Mouse (Mus musculus) midbrain, embryonic 15.5 days (tissue): ENCODE data around the gene Npb. TPM values are rescaled to one million over a fixed set of nuclear protein-coding genes. Genes with fewer than 3 reads are reported as not detected.

Source experiments
- ATAC-seq: fragments of 200-750 bp; cut with Nextera tagmentation; replicated peaks from 2 replicates; pipeline ENCODE4 v1.8.0; 2017; ENCODE audit warnings: moderate TSS enrichment
- H3K27ac ChIP-seq: fragments of 300-500 bp; sonication (generic); 2 replicates; pipeline ENCODE4 v1.5.1; 2015; ENCODE audit warnings: mild to moderate bottlenecking, inconsistent platforms
- H3K27me3 ChIP-seq: fragments of 300-500 bp; sonication (generic); replicated peaks from 2 replicates; pipeline ENCODE4 v1.6.1; 2015; ENCODE audit warnings: inconsistent platforms
- H3K36me3 ChIP-seq: fragments of 300-500 bp; sonication (generic); replicated peaks from 2 replicates; pipeline ENCODE4 v1.6.1; 2015; ENCODE audit warnings: inconsistent platforms
- H3K4me1 ChIP-seq: fragments of 300-500 bp; sonication (generic); 2 replicates; pipeline ENCODE4 v1.6.1; 2015; ENCODE audit warnings: inconsistent platforms
- H3K4me2 ChIP-seq: fragments of 300-500 bp; sonication (generic); 2 replicates; pipeline ENCODE4 v1.6.1; 2015; ENCODE audit warnings: inconsistent platforms, mild to moderate bottlenecking, moderate library complexity
- H3K4me3 ChIP-seq: fragments of 300-500 bp; sonication (generic); 2 replicates; pipeline ENCODE4 v1.5.1; 2015; ENCODE audit warnings: mild to moderate bottlenecking, inconsistent platforms
- H3K9ac ChIP-seq: fragments of 300-500 bp; sonication (generic); 2 replicates; pipeline ENCODE4 v1.6.1; 2015; ENCODE audit warnings: mild to moderate bottlenecking, inconsistent platforms
- H3K9me3 ChIP-seq: fragments of 300-500 bp; sonication (generic); 2 replicates; pipeline ENCODE4 v1.6.1; 2016; ENCODE audit warnings: inconsistent platforms
- WGBS: fragments of 180-500 bp; shearing (Covaris S2); methylation state at CpG from one replicate; pipeline ENCODE4 v1.1.7; 2015; ENCODE audit warnings: mixed read lengths; 5-methylcytosine and 5-hydroxymethylcytosine counted together
- polyA plus RNA-seq: library from polyadenylated mRNA; unstranded; fragments of >200 nt; fragmentation: Nextera tagmentation; extraction: Ambion mirVana; gene quantifications from 2 replicates; pipeline ENCODE4 v1.2.1, GENCODE M21; 2015

Npb gene
- polyA plus RNA-seq, 1 experiment from 2014 or later, result 0.59 TPM

DNA sequence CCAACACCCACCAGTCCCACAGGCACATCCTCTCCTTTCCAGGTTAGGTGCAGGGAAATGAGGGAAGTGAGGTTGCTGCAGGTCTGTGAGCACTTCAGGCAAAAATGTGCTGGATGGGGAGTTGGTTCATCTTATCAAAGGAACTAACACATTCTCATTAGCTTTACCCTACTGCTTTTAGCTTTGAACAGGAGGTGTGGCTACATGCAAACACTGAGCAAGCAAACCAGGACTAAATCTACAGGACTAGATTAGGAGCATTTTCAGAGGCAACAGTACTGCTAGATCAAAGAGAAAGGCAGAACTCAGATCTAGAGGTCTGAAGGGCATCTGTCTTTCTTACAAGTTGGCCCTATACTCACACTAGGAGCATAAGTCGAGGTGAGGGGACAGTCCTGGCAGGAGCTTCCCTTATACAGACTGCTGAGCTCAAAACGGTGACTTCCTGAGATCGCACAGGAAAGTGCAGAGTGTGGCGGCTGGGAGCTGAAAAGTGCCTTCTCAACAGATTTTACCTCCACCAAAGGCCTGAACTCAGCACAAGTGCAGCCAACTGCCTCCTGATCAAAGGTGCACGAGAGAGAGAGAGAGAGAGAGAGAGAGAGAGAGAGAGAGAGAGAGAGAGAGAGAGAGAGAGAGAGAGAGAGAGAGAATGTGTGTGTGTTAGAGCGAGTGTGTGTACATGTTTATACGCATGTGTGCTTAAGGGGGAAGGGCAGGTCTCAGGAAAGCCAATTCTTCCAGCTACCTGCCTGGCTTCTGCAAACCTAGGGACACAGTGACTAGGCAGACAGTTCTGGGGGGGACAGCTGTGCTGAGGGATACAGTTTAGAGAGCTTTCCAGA lies 22.8 kb downstream of the Npb start:
- WGBS, result 33% methylated on average over 7 of the region's 7 CpGs
- Histone ChIP-seq H3K27ac (no peak overlapping the region), H3K4me1 (peaks cover 37% of the 10 kb centered on the region), H3K4me3 (no peak overlapping the region), H3K9ac (no peak overlapping the region), H3K27me3 (no peaks in the 10 kb centered on the region), H3K9me3 (no peaks in the 10 kb centered on the region), H3K36me3 (peaks cover 10% of the 10 kb centered on the region; the same call in 1 of the 2 replicates), H3K4me2 (peak overlapping the region; percentile 97; the same call in 1 of the 2 replicates)
- no peak for ATAC-seq

DNA sequence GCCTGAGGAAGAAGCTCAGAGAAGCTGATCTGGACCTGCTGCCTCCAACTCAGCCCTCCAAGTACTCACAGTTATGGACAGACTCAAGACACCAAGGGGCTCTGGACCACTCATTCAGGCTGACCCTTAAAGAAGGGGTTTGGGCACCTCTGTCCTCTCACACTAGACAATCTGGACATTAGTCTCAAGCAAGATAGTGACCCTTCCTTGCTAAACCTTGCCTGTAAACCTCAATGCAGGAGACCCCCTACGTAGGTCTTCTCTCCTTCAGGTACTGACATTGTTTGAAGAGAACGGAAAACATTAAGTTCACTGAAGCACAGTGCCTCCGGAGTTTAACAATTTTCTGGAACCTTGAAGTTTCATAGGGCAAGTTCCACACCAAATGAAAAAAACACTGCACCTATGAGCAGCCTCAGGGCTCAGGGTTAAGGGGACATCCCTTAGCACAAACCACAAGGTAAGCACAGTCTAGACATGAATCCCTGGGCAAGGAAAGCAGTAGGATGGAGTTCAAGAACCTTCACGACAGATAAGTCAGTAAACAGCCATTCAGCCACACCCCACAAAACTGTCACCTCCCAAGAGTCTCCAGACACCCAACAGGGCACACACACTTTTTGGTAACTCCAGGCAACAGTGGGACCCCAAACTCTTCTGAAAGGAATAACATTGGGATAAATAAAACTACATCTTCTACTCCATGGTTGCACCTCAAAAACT lies 23.6 kb downstream of the Npb start:
- WGBS, result 70% methylated on average over 4 of the region's 4 CpGs
- peaks cover 37% of the 10 kb centered on the region for H3K4me1 ChIP-seq
- H3K36me3 ChIP-seq, result peaks cover 10% of the 10 kb centered on the region; the same call in 1 of the 2 replicates
- H3K27ac ChIP-seq, result peak overlapping the region; percentile 84; the same call in 1 of the 2 replicates
- H3K9me3 ChIP-seq, result no peaks in the 10 kb centered on the region
- no peak for ATAC-seq
- peak overlapping the region; percentile 97 for H3K4me2 ChIP-seq
- peak overlapping the region; percentile 62 for H3K9ac ChIP-seq
- H3K27me3 ChIP-seq, result no peaks in the 10 kb centered on the region
- peak overlapping the region; percentile 65 for H3K4me3 ChIP-seq

DNA sequence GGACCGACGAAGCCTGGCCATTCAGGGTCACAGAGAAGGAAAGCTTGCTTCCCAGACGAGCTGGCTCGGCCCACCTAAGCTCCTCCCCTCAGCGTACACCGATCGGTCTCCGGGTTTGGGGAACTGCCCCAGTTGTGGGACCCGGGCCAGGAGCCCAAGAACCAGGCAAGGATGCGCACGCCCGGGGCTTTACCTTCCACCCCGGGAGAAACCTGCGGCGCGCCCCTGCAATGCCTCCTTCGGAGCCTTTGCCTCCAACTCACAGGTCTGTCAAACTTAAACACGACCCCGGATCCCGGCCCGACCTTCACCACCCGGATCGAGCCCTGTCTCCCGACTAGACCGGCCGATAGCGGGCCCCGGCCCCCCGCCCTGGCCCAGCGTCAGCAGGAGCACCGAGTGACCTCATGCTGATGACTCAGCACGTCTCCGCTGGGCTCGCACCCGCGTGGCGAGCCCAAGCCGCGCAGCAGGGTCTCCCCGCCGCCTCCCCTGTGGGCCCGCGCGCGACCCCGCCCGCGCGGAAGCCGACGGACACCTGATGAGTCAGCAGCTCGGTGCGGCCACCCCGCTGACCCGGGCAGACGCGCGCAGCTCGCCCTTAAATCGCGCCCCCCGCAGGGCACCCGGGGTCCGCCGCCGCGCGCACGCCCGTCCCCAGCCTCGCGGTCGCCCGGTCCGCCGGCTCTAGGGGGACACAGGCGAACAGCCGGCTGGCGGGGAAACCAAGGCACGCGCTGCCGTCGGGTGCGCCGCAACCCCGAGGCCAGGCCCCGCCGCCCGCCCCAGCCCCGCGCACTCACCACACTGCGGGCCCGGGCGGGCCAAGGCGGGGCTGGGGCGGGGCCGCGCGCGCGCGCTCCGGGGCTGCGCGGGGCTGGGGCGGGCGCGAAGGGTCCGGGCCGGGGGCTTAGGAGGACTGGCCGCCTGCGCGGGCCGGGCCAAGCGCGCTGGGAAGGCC lies 24.6 kb downstream of the Npb start:
- H3K4me2 ChIP-seq, result peak overlapping the region; percentile 97
- WGBS, result under 1% methylated on average over 111 of the region's 116 CpGs
- H3K36me3 ChIP-seq, result peaks cover 6% of the 10 kb centered on the region; the same call in 1 of the 2 replicates
- peak overlapping the region; percentile 62 for H3K9ac ChIP-seq
- peak overlapping the region; percentile 65 for H3K4me3 ChIP-seq
- ATAC-seq, result peak; percentile 81
- peaks cover 37% of the 10 kb centered on the region for H3K4me1 ChIP-seq
- H3K27me3 ChIP-seq, result no peaks in the 10 kb centered on the region
- peak overlapping the region; percentile 84 for H3K27ac ChIP-seq
- no peaks in the 10 kb centered on the region for H3K9me3 ChIP-seq

DNA sequence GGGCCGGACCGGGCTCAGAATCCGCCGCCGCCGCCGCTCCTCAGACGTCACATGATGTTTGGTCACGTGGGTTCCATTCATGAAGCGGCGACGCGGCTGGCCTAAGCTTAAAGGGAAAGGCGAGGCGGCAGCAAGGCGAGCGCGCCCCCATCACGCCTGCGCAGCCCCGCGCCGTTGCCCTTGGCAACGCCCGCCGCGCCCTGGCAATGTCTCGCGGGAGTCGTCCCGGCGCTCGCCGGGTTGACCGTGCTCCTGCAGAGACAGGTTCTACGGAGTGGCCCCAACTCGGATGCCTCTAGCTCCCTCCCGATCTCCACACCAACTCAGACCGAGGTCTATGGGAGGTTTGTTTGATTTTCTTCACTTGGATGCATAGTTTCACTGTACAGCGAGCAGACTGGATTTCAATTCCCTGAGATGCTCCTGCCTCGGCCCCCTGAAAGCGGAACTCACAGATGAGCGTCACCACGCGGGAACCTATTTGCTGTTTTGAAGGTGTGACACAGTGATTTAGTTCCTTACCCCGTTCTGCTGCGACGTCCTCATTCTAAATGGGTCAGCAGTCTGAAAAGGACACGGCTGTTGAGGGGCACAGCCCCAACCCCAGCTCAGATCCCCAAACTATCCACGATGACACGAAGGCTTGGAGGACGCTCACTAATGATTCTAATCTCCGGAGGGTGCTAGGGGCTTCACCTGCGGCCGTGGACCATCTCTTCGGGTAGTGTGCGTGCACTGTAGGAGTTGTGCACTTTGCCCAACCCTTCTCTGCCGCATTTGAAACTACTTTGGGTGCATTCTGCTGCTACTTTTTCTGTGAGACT lies 25.5 kb downstream of the Npb start, which contains the start of gene Mafg:
Gene Mafg, minus strand, starts transcription at position 81 of the 824 bp plus-strand sequence.
- peak within 1 kb of the TSS; percentile 97 for H3K4me2 ChIP-seq

DNA sequence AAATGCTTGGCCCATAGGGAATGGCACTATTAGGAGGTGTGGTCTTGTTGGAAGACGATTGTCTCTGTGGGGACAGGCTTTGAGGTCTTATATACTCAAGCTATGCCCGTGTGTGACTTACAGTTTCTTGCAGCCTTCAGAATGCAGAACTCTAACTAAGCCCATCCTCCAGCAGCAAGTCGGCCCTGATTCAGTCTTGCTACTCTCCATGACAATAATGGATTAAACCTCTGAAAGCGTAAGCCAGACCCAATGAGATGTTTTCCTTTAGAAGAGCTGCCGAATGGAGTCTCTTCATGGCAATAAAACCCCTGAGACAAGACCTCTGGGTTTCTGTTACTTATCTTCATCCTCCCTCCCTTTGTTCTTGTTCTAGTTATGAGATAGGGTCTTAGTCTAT lies 26.5 kb downstream of the Npb start:
- Histone ChIP-seq H3K4me3 (no peak overlapping the region), H3K27me3 (no peaks in the 10 kb centered on the region), H3K27ac (no peak overlapping the region), H3K4me1 (peaks cover 31% of the 10 kb centered on the region), H3K9ac (no peak overlapping the region), H3K4me2 (no peak overlapping the region), H3K36me3 (no peaks in the 10 kb centered on the region), H3K9me3 (no peaks in the 10 kb centered on the region)
- WGBS, result 67% methylated on average over 5 of the region's 5 CpGs
- no peak for ATAC-seq

More for the DNA sequence above, 25.5 kb downstream of the Npb start, which contains the start of gene Mafg:
- peaks cover 37% of the 10 kb centered on the region for H3K4me1 ChIP-seq
- peaks cover 6% of the 10 kb centered on the region; the same call in 1 of the 2 replicates for H3K36me3 ChIP-seq
- peak within 1 kb of the TSS; percentile 84 for H3K27ac ChIP-seq
- H3K4me3 ChIP-seq, result peak within 1 kb of the TSS; percentile 65
- 9% methylated on average over 58 of the region's 58 CpGs for WGBS
- no peaks in the 10 kb centered on the region for H3K27me3 ChIP-seq
- H3K9ac ChIP-seq, result peak within 1 kb of the TSS; percentile 62
- ATAC-seq, result peak; percentile 89
- no peaks in the 10 kb centered on the region for H3K9me3 ChIP-seq

DNA sequence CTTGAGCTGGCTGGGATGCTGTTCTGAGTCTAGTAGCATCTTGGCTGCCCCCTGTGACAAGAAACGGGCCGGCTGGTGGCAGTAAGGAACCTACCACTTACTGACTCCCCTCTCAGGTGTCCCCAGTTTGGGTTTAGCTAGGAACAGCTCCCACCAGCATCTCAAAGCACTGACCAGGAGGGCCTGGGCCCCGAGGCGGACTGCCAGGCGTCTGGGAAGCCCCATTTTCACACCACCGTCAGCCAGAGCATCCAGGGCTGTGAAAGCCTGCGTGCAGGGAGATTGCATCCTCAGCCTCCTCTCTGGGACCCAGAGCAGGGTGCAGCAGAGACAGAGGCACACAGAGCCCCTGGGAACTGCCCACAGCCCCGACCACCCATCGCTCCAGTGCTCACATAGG lies 33.0 kb downstream of the Npb start:
- no peak for ATAC-seq
- 66% methylated on average over 9 of the region's 9 CpGs for WGBS
- Histone ChIP-seq H3K9ac (no peak overlapping the region), H3K27me3 (no peaks in the 10 kb centered on the region), H3K36me3 (no peaks in the 10 kb centered on the region), H3K4me1 (peaks cover 14% of the 10 kb centered on the region), H3K9me3 (no peaks in the 10 kb centered on the region), H3K27ac (no peak overlapping the region), H3K4me2 (no peak overlapping the region), H3K4me3 (no peak overlapping the region)

DNA sequence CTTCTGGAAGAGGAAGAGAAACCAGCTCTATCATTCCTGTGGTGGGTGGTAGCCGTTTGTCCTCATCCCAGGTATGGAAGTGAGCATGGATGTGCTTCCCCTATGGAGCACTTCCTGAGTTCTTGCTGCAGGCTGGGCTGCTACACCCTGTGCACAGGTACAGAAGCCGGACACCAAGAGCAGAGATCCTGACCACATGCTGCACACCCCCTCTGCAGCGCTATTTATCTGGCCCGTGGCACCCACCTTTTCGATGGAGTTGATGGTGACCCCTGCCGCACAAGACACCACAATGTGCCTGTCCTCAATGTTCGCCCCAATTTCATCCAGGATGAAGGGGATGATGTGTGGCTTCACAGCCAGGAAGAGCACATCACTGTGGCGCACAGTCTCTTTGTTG lies 33.6 kb downstream of the Npb start:
- 91% methylated on average over 8 of the region's 8 CpGs for WGBS
- Histone ChIP-seq H3K4me2 (no peak overlapping the region), H3K9me3 (no peaks in the 10 kb centered on the region), H3K36me3 (no peaks in the 10 kb centered on the region), H3K4me1 (peaks cover 14% of the 10 kb centered on the region), H3K27me3 (peaks cover 3% of the 10 kb centered on the region; the same call in 1 of the 2 replicates), H3K4me3 (no peak overlapping the region), H3K27ac (no peak overlapping the region), H3K9ac (no peak overlapping the region)
- no peak for ATAC-seq

DNA sequence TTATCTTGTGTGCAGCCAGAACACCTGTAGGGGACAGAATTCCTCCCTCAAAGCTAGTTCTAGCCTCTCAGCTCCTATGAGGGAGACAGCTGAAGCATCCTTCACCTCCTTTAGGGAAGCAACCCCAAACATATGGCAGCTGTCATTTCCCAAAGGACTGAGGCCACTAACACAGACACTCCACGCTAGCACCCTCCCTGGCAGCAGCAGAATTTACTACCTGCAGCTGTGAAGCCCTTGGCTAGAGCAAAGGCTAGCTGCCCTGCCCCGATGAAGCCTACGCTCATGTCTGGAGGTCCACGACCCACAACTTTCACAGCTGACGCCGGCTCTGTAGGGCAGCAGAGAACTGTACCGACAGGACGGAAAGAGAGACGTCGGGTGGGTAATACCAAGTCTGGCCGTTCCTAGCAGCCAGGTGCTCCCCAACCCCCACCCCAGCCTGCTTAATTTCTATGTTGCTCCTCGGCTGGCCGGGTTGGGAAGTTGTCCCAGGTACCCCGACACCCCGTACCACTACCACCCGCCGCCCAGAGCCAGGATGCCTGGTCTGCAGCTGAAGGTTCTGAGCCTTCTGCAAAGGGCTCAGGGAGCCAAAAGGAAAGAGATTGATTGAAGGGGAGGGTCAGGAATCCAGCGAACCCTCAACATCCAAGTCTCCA lies 34.8 kb downstream of the Npb start:
- Histone ChIP-seq H3K27ac (peak overlapping the region; percentile 51; the same call in 1 of the 2 replicates), H3K4me3 (peak overlapping the region; percentile 46), H3K36me3 (no peaks in the 10 kb centered on the region), H3K4me1 (peaks cover 18% of the 10 kb centered on the region), H3K9ac (peak overlapping the region; percentile 54), H3K4me2 (peak overlapping the region; percentile 84), H3K27me3 (peaks cover 10% of the 10 kb centered on the region; the same call in 1 of the 2 replicates), H3K9me3 (no peaks in the 10 kb centered on the region)
- 2% methylated on average over 18 of the region's 18 CpGs for WGBS
- peak; percentile 72 for ATAC-seq

DNA sequence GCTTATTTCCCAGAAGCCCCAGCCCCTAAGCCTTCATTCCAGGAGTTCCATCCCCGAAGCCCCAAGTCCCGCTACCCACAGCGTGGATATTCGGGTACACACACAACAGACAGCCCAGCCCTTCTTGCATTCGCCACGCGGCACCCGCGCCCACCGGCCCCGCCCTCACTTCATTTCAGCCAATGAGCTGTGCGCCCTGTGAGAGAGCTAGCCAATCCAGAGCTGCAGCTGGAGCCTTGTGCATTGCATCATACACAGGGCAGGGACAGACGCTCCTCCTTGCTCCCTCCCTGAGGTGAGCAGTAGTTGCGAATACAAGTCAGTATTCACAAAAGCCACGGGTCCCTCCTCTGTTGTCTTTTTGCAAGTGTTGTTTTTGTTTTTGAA lies 35.3 kb downstream of the Npb start, which contains the start of gene Pycr1:
Gene Pycr1, minus strand, starts transcription at position 169 of the 387 bp plus-strand sequence.
- WGBS, result 0% methylated on average over 15 of the region's 15 CpGs
- peak within 1 kb of the TSS; percentile 51; the same call in 1 of the 2 replicates for H3K27ac ChIP-seq
- ATAC-seq, result peak; percentile 99

DNA sequence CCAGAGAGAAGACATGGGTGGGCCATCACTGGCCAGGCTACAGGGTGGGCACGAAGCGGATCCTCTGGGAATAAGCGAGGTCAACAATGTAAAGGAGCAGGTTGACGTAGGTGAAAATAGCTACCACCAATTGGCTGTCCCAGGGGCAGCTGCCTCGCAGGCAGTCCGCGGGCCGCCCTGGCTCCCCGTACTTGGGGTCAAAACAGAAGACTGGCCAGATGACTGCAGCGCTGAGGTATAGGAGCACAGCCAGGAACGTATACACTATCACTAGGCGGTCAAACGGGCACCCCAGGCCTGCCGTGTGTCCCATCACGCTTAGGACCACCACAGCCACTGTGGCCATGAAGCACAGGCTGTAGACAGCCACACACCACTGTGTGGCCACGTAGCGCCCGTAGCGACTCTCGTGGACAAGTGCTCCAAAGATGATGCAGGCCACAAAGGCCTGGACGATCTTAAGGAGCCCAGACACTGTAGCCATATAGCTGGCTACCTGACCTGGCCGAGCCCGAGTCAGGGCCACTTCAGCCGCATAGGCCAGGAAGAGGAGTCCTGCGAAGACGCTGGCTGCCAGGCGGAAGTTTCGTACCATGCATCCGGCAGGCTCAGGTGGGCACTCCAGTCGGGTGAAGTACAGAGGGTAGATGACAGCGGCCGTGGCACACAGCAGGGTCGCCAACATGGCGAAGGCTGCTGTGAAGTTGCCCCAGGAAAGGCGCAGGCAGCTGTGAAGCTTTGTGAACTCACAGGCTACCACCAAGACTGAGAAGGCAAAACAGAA lies 39.0 kb downstream of the Npb start:
- Histone ChIP-seq H3K36me3 (no peaks in the 10 kb centered on the region), H3K4me1 (peaks cover 21% of the 10 kb centered on the region), H3K4me3 (no peak overlapping the region), H3K4me2 (0 out of 2 replicates have a peak overlapping the region, but pooled peaks have one; percentile 50), H3K9ac (no peak overlapping the region), H3K27ac (no peak overlapping the region), H3K27me3 (peaks cover 10% of the 10 kb centered on the region; the same call in 1 of the 2 replicates), H3K9me3 (no peaks in the 10 kb centered on the region)
- ATAC-seq, result no peak
- WGBS, result 82% methylated on average over 35 of the region's 35 CpGs

More for the DNA sequence above, 35.3 kb downstream of the Npb start, which contains the start of gene Pycr1:
- Histone ChIP-seq H3K4me2 (peak within 1 kb of the TSS; percentile 84), H3K27me3 (peaks cover 10% of the 10 kb centered on the region; the same call in 1 of the 2 replicates), H3K36me3 (no peaks in the 10 kb centered on the region), H3K9ac (peak within 1 kb of the TSS; percentile 54), H3K4me1 (peaks cover 21% of the 10 kb centered on the region), H3K4me3 (peak within 1 kb of the TSS; percentile 46), H3K9me3 (no peaks in the 10 kb centered on the region)
